Mouse (Mus musculus) ovary, postnatal 36 days (tissue): ENCODE data around the gene Dlg2.

Experiments used
- DNase-seq: peaks from one replicate; pipeline ENCODE4 v3.0.0; 2022; ENCODE audit warnings: low spot score, mixed read lengths

Gene Dlg2

GRCm38 (mm10) chr7:92457791-92458190, 1981.3 kb downstream of the Dlg2 start:
- no peak for DNase-seq

- DNase-seq: no peak
Measured at GRCm38 (mm10) chr7:92458308-92458707, 1981.8 kb downstream of the Dlg2 start.

GRCm38 (mm10) chr7:92460578-92460977, 1984.1 kb downstream of the Dlg2 start:
- no peak for DNase-seq

GRCm38 (mm10) chr7:92461256-92461655, 1984.8 kb downstream of the Dlg2 start:
- DNase-seq: no peak

- DNase-seq: no peak
Measured at GRCm38 (mm10) chr7:92463080-92463877, 1986.8 kb downstream of the Dlg2 start.

- DNase-seq: no peak
Measured at GRCm38 (mm10) chr7:92464290-92464689, 1987.8 kb downstream of the Dlg2 start.

GRCm38 (mm10) chr7:92479143-92479542, 2002.7 kb downstream of the Dlg2 start:
- no peak for DNase-seq

- DNase-seq: no peak
Measured at GRCm38 (mm10) chr7:92479748-92480147, 2003.3 kb downstream of the Dlg2 start.

GRCm38 (mm10) chr7:92483346-92483745, 2006.9 kb downstream of the Dlg2 start:
- no peak for DNase-seq

- no peak for DNase-seq
Measured at GRCm38 (mm10) chr7:92485881-92486710, 2009.6 kb downstream of the Dlg2 start.

GRCm38 (mm10) chr7:92486878-92487277, 2010.4 kb downstream of the Dlg2 start:
- no peak for DNase-seq

GRCm38 (mm10) chr7:92492262-92492661, 2015.8 kb downstream of the Dlg2 start:
- DNase-seq: no peak

GRCm38 (mm10) chr7:92493521-92493920, 2017.0 kb downstream of the Dlg2 start:
- no peak for DNase-seq
